Mouse (Mus musculus) lung, postnatal 36 days (tissue): ENCODE measurements around the gene Rbbp8nl.

Experiments used
- DNase-seq: peaks from one replicate; pipeline ENCODE4 v3.0.0; 2022; ENCODE audit warnings: mixed read lengths

Rbbp8nl gene

GRCm38 (mm10) chr2:180289440-180290108 lies at the start of gene Rbbp8nl:
Gene Rbbp8nl, minus strand, starts transcription at chr2:180289879.
- peak; percentile 88 for DNase-seq

- peak; percentile 72 for DNase-seq
Measured at GRCm38 (mm10) chr2:180334551-180334986, 44.9 kb upstream of the Rbbp8nl start, which contains the start of gene Gata5. Gene Gata5, minus strand, starts transcription at chr2:180334699.

- no peak for DNase-seq
Measured at GRCm38 (mm10) chr2:180333778-180334550, 44.3 kb upstream of the Rbbp8nl start.

- no peak for DNase-seq
Measured at GRCm38 (mm10) chr2:180329466-180329865, 39.8 kb upstream of the Rbbp8nl start.

GRCm38 (mm10) chr2:180322674-180323355 lies 33.1 kb upstream of the Rbbp8nl start:
- DNase-seq, result no peak

GRCm38 (mm10) chr2:180320216-180320615 lies 30.5 kb upstream of the Rbbp8nl start:
- DNase-seq, result no peak

GRCm38 (mm10) chr2:180317591-180317990 lies 27.9 kb upstream of the Rbbp8nl start:
- DNase-seq, result no peak

GRCm38 (mm10) chr2:180314292-180314691 lies 24.6 kb upstream of the Rbbp8nl start:
- DNase-seq, result no peak

GRCm38 (mm10) chr2:180311147-180311546 lies 21.5 kb upstream of the Rbbp8nl start:
- no peak for DNase-seq

- no peak for DNase-seq
Measured at GRCm38 (mm10) chr2:180307680-180308079, 18.0 kb upstream of the Rbbp8nl start.

- peak; percentile 58 for DNase-seq
Measured at GRCm38 (mm10) chr2:180306423-180307168, 16.9 kb upstream of the Rbbp8nl start.

- DNase-seq, result no peak
Measured at GRCm38 (mm10) chr2:180306009-180306408, 16.3 kb upstream of the Rbbp8nl start.

- DNase-seq, result no peak
Measured at GRCm38 (mm10) chr2:180305490-180305889, 15.8 kb upstream of the Rbbp8nl start.

GRCm38 (mm10) chr2:180304554-180304953 lies 14.9 kb upstream of the Rbbp8nl start:
- DNase-seq, result no peak

GRCm38 (mm10) chr2:180303468-180303867 lies 13.8 kb upstream of the Rbbp8nl start:
- peak; percentile 45 for DNase-seq

- DNase-seq, result no peak
Measured at GRCm38 (mm10) chr2:180302201-180302600, 12.5 kb upstream of the Rbbp8nl start.

GRCm38 (mm10) chr2:180300771-180301170 lies 11.1 kb upstream of the Rbbp8nl start:
- no peak for DNase-seq

- DNase-seq, result no peak
Measured at GRCm38 (mm10) chr2:180300252-180300651, 10.6 kb upstream of the Rbbp8nl start.

GRCm38 (mm10) chr2:180292906-180293305 lies 3.2 kb upstream of the Rbbp8nl start:
- DNase-seq, result no peak

- peak; percentile 41 for DNase-seq
Measured at GRCm38 (mm10) chr2:180292026-180292425, 2.3 kb upstream of the Rbbp8nl start.

GRCm38 (mm10) chr2:180291566-180291965 lies 1.9 kb upstream of the Rbbp8nl start:
- no peak for DNase-seq

- DNase-seq, result no peak
Measured at GRCm38 (mm10) chr2:180290503-180290902, 824 bp upstream of the Rbbp8nl start.

GRCm38 (mm10) chr2:180288966-180289365 lies 713 bp downstream of the Rbbp8nl start:
- no peak for DNase-seq
